Mouse (Mus musculus) heart, adult 2 months (tissue): Measurements from ENCODE around the gene Bco2.

ENCODE experiments used
- CTCF ChIP-seq: fragments of 200-600 bp; IDR thresholded peaks from 2 replicates; pipeline ENCODE4 v1.8.1; 2022; ENCODE audit warnings: antibody characterized with exemption, mild to moderate bottlenecking, moderate library complexity
- EP300 ChIP-seq: fragments of 200-500 bp; IDR thresholded peaks from 2 replicates; pipeline ENCODE4 v1.6.1; 2011; ENCODE audit warnings: low read depth, low read length, control low read depth; ENCODE audit not compliant: insufficient read depth
- POLR2A ChIP-seq: fragments of 200-500 bp; IDR thresholded peaks from 2 replicates; pipeline ENCODE4 v1.6.1; 2011; ENCODE audit warnings: mild to moderate bottlenecking, low read depth, low read length, control low read depth; ENCODE audit not compliant: insufficient read depth

- TF ChIP-seq CTCF (no peak), POLR2A (no peak), EP300 (no peak)
Observed at GRCm38 (mm10) chr9:50507570-50507969, 47.4 kb downstream of the Bco2 start.
